Mouse (Mus musculus) neural tube, embryonic 14.5 days (tissue): ENCODE measurements around the gene Krtap5-2. TPM values are rescaled to one million over a fixed set of nuclear protein-coding genes. Genes with fewer than 3 reads are reported as not detected.
"Not testable (repeated sequence)": the region's sequence is repeated elsewhere in the genome, so short reads cannot be mapped to it uniquely, and the experiment has no call there.

ENCODE experiments used
- ATAC-seq: fragments of 200-750 bp; cut with Nextera tagmentation; 2 replicates; pipeline ENCODE4 v1.8.0; 2017; ENCODE audit warnings: low read depth, mild to moderate bottlenecking, moderate TSS enrichment, moderate library complexity
- H3K27ac ChIP-seq: fragments of 300-500 bp; sonication (generic); 2 replicates; pipeline ENCODE4 v1.5.1; 2014; ENCODE audit warnings: low read depth, mild to moderate bottlenecking, control low read depth, low read length, moderate library complexity, mixed read lengths
- H3K27me3 ChIP-seq: fragments of 300-500 bp; sonication (generic); 2 replicates; pipeline ENCODE4 v1.6.1; 2014; ENCODE audit warnings: low read length; ENCODE audit not compliant: control insufficient read depth, insufficient read depth
- H3K36me3 ChIP-seq: fragments of 300-500 bp; sonication (generic); 2 replicates; pipeline ENCODE4 v1.6.1; 2014; ENCODE audit warnings: low read length, mixed read lengths; ENCODE audit not compliant: control insufficient read depth, insufficient read depth
- H3K4me1 ChIP-seq: fragments of 300-500 bp; sonication (generic); 2 replicates; pipeline ENCODE4 v1.6.1; 2014; ENCODE audit warnings: low read length; ENCODE audit not compliant: control insufficient read depth, insufficient read depth
- H3K4me2 ChIP-seq: fragments of 300-500 bp; sonication (generic); 2 replicates; pipeline ENCODE4 v1.6.1; 2014; ENCODE audit warnings: mild to moderate bottlenecking, low read depth, low read length, control low read depth
- H3K4me3 ChIP-seq: fragments of 300-500 bp; sonication (generic); 2 replicates; pipeline ENCODE4 v1.5.1; 2014; ENCODE audit warnings: low read depth, low read length, control low read depth, mixed read lengths
- H3K9ac ChIP-seq: fragments of 300-500 bp; sonication (generic); replicated peaks from 2 replicates; pipeline ENCODE4 v1.6.1; 2014; ENCODE audit warnings: low read depth, mild to moderate bottlenecking, control low read depth, low read length, mixed read lengths
- H3K9me3 ChIP-seq: fragments of 300-500 bp; sonication (generic); 2 replicates; pipeline ENCODE4 v1.6.1; 2016; ENCODE audit warnings: low read length; ENCODE audit not compliant: control insufficient read depth
- WGBS: fragments of 180-500 bp; shearing (Covaris S2); extraction: QIAGEN DNeasy Blood & Tissue Kit; methylation state at CpG from one replicate; pipeline ENCODE4 v1.1.7; 2014; 5-methylcytosine and 5-hydroxymethylcytosine counted together
- polyA plus RNA-seq: library from polyadenylated mRNA; unstranded; fragments of >200 nt; fragmentation: Nextera tagmentation; extraction: Ambion mirVana; gene quantifications from 2 replicates; pipeline ENCODE4 v1.2.1, GENCODE M21; 2014

Gene Krtap5-2
- polyA plus RNA-seq, 1 experiment from 2014 or later = not detected

DNA sequence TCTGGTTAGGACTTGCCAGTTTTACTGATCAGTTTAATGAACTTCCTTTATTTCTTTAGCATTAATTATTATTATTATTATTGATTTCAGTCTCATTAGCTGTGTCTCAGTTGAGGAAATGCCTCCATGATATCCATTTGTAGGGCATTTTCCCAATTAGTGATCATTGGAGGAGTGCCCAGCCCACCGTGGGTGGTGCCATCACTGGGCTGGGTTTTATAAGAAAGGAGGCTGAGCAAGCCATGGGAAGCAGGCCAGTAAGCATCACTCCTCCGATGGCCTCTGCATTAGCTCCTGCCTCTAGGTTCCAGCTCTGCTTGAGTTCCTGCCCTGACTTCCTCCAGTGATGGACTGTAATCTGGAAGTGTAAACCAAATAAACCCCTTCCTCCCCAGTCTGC lies 12.4 kb upstream of the Krtap5-2 start:
- ATAC-seq = no peak
- H3K9ac ChIP-seq = no peak overlapping the region
- no peak overlapping the region for H3K4me3 ChIP-seq
- H3K27me3 ChIP-seq = no peaks in the 10 kb centered on the region
- H3K27ac ChIP-seq = no peak overlapping the region
- H3K4me1 ChIP-seq = no peaks in the 10 kb centered on the region
- H3K4me2 ChIP-seq = no peak overlapping the region
- H3K36me3 ChIP-seq = no peaks in the 10 kb centered on the region
- 75% methylated on average over 2 of the region's 2 CpGs for WGBS
- no peaks in the 10 kb centered on the region for H3K9me3 ChIP-seq

DNA sequence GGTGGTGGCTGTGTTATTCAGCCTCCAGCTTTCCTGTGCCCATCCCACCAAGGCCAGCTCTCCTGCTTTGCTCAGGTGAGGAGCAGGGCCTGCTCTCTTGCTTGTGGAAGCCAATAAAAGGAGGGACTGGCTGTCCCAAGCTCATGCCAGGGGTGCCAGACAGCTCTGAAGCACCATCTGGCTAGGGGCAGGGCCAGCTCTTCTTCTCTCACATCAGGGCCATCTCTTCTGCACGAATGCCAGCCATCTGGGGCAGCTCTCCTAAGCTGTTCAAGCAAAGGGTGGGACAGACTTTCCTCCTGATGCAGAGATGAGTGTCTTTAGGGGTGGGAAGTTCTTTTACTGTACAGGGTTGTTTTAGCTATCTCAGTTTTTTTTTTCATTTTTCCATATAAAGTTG lies 5.2 kb upstream of the Krtap5-2 start:
- H3K4me1 ChIP-seq = no peaks in the 10 kb centered on the region

DNA sequence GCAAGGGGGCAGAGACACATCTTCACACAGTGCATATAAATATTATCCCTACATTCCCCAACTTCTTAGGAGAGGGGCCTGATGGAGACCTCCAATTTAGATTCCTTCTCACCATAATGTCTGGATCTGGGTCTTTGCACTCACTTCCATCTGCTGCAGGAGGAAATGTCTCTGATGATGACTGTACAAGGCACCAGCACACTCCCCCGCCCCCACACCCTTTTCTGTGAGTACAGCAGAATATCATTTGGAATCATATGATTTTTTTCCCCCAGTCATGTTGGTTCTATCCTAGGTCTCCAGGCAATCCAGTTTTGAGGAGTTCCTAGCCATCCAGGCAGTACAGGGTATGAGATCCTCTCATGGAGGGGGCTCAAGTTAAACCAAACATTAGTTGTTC lies 2.9 kb upstream of the Krtap5-2 start:
- H3K36me3 ChIP-seq = no peaks in the 10 kb centered on the region
- no peak for ATAC-seq
- no peaks in the 10 kb centered on the region for H3K27me3 ChIP-seq
- H3K27ac ChIP-seq = no peak overlapping the region
- no peak overlapping the region for H3K9ac ChIP-seq
- no peaks in the 10 kb centered on the region for H3K9me3 ChIP-seq
- no peak overlapping the region for H3K4me3 ChIP-seq
- WGBS = 77% methylated on average over 1 of the region's 1 CpGs
- no peak overlapping the region for H3K4me2 ChIP-seq
- H3K4me1 ChIP-seq = no peaks in the 10 kb centered on the region

More for the DNA sequence above, 5.2 kb upstream of the Krtap5-2 start:
- H3K4me3 ChIP-seq = no peak overlapping the region
- no peaks in the 10 kb centered on the region for H3K36me3 ChIP-seq
- no peak overlapping the region for H3K4me2 ChIP-seq
- no peak overlapping the region for H3K27ac ChIP-seq
- ATAC-seq = no peak
- no peaks in the 10 kb centered on the region for H3K9me3 ChIP-seq
- H3K27me3 ChIP-seq = no peaks in the 10 kb centered on the region
- no peak overlapping the region for H3K9ac ChIP-seq
- 67% methylated on average over 1 of the region's 1 CpGs for WGBS

DNA sequence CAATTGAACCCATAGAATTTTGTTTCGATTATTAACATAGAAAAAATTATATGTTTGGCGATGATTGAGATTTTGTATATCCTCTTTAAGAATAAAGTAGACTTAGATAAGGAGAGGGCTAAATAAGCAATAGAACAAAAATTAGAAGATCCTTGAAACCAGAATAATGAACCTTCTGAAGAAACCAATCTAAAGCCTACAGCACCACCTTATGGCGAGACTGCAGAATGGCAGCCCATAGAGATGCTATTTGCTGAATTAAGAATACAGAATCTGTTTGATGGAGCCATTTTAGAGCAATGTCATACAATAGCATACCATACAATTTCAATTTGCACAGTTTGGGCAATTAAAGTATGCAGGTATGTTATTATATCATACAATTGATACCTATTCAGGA lies 6.0 kb downstream of the Krtap5-2 start:
- Histone ChIP-seq H3K9me3 (no peaks in the 10 kb centered on the region), H3K4me2 (no peak overlapping the region), H3K4me3 (no peak overlapping the region), H3K27me3 (no peaks in the 10 kb centered on the region), H3K36me3 (no peaks in the 10 kb centered on the region), H3K9ac (no peak overlapping the region), H3K4me1 (no peaks in the 10 kb centered on the region), H3K27ac (no peak overlapping the region)
- ATAC-seq = no peak
- WGBS = 53% methylated on average over 3 of the region's 3 CpGs

DNA sequence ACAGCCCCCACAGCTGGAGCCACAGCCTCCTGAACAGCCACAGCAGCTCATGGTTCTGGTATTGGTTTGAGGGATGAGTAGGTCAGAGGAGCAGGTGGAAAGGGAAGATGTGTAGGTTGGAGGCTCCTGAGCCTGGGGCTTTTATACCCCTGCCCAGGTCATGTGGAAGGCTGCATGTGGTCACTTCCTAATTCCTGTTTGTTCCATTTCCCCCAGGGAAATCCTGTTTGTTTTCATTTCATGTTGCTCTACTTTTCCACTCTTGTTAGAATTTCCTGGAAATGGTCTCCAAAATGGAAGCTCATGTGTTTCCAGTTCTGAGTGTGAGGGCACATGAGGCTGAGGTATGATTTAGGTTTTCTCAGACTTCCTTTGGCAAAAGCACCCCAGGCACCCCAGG lies 10.2 kb downstream of the Krtap5-2 start, which contains the start of gene Gm4553:
TSS of gene Gm4553 (minus strand) at position 101 of the 400 bp plus-strand sequence.
- not testable (repeated sequence) for H3K27me3 ChIP-seq, H3K9me3 ChIP-seq, H3K4me3 ChIP-seq, H3K27ac ChIP-seq, H3K9ac ChIP-seq, H3K4me2 ChIP-seq, H3K36me3 ChIP-seq, H3K4me1 ChIP-seq, ATAC-seq

DNA sequence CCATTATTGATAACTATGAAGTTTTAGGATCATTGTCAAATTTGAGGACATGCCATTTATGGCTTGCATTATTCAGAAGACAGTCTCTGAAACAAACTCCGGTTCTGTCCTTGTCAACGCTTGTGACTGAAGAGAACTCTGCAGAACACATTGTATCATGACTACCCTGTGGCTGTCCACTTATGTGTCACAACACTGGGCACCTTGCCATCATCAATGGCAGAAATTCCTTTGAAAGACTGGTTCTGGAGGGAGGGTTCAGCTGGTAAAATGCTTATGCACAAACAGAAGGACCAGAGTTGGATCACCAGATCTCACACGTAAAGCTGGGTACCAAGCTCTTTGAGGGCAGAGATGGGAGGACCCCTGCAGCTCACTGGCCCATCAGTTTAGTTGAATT lies 16.4 kb downstream of the Krtap5-2 start:
- Histone ChIP-seq H3K4me1 (no peaks in the 10 kb centered on the region), H3K9ac (no peak overlapping the region), H3K4me3 (no peak overlapping the region), H3K27ac (no peak overlapping the region), H3K27me3 (no peaks in the 10 kb centered on the region), H3K4me2 (no peak overlapping the region), H3K36me3 (no peaks in the 10 kb centered on the region), H3K9me3 (no peaks in the 10 kb centered on the region)
- no peak for ATAC-seq
- WGBS = 92% methylated on average over 3 of the region's 3 CpGs

DNA sequence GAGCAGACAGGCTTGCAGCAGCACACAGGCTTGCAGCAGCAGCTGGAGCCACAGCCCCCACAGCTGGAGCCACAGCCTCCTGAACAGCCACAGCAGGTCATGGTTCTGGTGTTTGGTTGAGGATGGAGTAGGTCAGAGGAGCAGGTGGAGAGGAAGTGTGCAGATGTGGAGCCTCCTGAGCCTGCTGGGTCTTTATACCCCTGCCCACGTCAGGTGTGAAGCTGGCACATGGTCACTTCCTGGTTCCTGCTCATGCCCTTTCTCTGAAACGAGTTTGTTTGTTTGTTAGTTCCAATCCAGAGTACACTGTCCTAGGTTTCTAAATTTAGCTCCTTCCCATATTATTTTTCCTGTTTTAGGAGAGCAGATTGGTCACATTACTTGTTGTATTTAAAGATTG lies 18.8 kb downstream of the Krtap5-2 start, which contains the start of gene Gm29735:
TSS of gene Gm29735 (minus strand) at position 101 of the 400 bp plus-strand sequence.
- not testable (repeated sequence) for H3K27me3 ChIP-seq, ATAC-seq, H3K27ac ChIP-seq, H3K36me3 ChIP-seq, H3K9ac ChIP-seq, H3K9me3 ChIP-seq, H3K4me1 ChIP-seq, H3K4me2 ChIP-seq, H3K4me3 ChIP-seq
- WGBS = 59% methylated on average over 2 of the region's 2 CpGs

DNA sequence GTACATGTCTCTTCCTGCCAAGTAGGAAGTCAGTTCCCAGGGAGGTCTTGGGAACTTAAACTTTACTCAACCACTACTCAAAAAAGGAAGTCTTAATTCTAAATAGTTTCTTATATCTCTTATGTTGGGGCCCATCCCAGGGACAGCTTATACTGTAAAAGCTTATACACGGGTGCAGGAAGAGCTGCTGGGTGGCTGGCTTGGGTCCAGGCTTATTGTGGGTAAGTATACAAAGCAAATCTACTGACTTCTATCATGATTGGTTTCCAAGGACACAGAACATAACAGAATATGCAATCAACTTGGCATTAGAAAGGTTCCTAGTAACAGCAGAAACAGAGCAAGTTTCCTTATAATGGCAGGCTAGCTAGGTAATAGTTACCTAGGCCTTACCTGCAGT lies 20.5 kb downstream of the Krtap5-2 start:
- Histone ChIP-seq H3K9ac (no peak overlapping the region), H3K27me3 (no peaks in the 10 kb centered on the region), H3K4me1 (no peaks in the 10 kb centered on the region), H3K9me3 (no peaks in the 10 kb centered on the region), H3K36me3 (no peaks in the 10 kb centered on the region), H3K4me2 (no peak overlapping the region), H3K4me3 (no peak overlapping the region), H3K27ac (no peak overlapping the region)
- ATAC-seq = no peak
- 72% methylated on average over 1 of the region's 1 CpGs for WGBS

DNA sequence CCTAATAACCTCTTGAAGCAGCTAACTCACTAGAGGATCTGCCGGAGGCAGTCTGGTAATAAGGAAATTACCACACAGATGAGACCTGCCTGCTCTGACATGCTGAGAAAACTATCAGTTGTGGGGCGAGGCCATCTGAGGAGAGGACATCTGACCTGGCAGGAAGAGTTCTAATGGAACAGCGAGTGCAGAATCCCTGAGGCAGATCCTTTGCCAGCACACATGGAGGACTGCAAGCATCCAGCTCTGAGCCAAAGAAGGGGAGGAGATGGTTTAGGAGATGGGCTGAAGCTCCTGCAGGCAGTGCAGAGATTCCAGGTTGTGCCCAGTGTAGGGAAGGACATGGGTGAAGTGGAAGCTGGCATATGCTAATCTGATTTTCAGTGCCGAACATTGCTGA lies 23.6 kb downstream of the Krtap5-2 start:
- H3K36me3 ChIP-seq = no peaks in the 10 kb centered on the region
- H3K4me1 ChIP-seq = no peaks in the 10 kb centered on the region
- WGBS = 83% methylated on average over 4 of the region's 4 CpGs
- H3K27ac ChIP-seq = no peak overlapping the region
- H3K9ac ChIP-seq = no peak overlapping the region
- H3K9me3 ChIP-seq = no peaks in the 10 kb centered on the region
- no peak for ATAC-seq
- no peaks in the 10 kb centered on the region for H3K27me3 ChIP-seq
- no peak overlapping the region for H3K4me3 ChIP-seq
- H3K4me2 ChIP-seq = no peak overlapping the region

DNA sequence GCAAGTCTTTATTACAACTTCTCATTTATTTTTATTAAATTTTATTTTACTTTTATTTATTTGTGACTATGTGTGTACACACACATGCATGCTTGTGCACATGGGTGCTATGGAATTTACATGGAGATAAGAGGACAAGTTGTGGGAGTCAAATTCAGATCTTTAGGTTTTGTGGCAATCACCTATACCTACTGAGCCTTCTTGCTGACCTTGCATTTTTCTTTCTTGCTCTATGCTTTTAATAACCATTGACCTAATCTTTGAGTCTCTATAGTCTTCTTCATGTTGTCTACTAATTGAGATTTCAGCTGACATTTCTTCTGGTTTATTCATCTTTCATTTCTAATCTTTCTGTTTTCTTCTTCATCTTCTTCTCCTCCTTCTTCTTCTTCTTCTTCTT lies 27.2 kb downstream of the Krtap5-2 start:
- no peak overlapping the region for H3K4me2 ChIP-seq
- H3K27me3 ChIP-seq = no peaks in the 10 kb centered on the region
- H3K9ac ChIP-seq = no peak overlapping the region
- no peak overlapping the region for H3K4me3 ChIP-seq
- H3K27ac ChIP-seq = no peak overlapping the region
- no peaks in the 10 kb centered on the region for H3K9me3 ChIP-seq
- H3K4me1 ChIP-seq = no peaks in the 10 kb centered on the region
- no peaks in the 10 kb centered on the region for H3K36me3 ChIP-seq
- ATAC-seq = no peak
